Mouse (Mus musculus) lung, embryonic 15.5 days (tissue): ENCODE data around the gene Faah. TPM values are rescaled to one million over a fixed set of nuclear protein-coding genes. Genes with fewer than 3 reads are reported as not detected.

ENCODE experiments used
- ATAC-seq: fragments of 200-750 bp; cut with Nextera tagmentation; 2 replicates; pipeline ENCODE4 v1.8.0; 2017; ENCODE audit warnings: moderate number of reproducible peaks, borderline replicate concordance; ENCODE audit not compliant: low FRiP score, low TSS enrichment; ENCODE audit errors: extremely low read depth
- H3K27ac ChIP-seq: fragments of 300-500 bp; sonication (generic); 2 replicates; pipeline ENCODE4 v1.5.1; 2015; ENCODE audit warnings: moderate library complexity, mild to moderate bottlenecking, inconsistent platforms
- H3K27me3 ChIP-seq: fragments of 300-500 bp; sonication (generic); 2 replicates; pipeline ENCODE4 v1.6.1; 2015; ENCODE audit warnings: inconsistent platforms
- H3K36me3 ChIP-seq: fragments of 300-500 bp; sonication (generic); 2 replicates; pipeline ENCODE4 v1.6.1; 2015; ENCODE audit warnings: inconsistent platforms
- H3K4me1 ChIP-seq: fragments of 300-500 bp; sonication (generic); 2 replicates; pipeline ENCODE4 v1.6.1; 2015; ENCODE audit warnings: inconsistent platforms
- H3K4me2 ChIP-seq: fragments of 300-500 bp; sonication (generic); 2 replicates; pipeline ENCODE4 v1.6.1; 2015; ENCODE audit warnings: inconsistent platforms, mild to moderate bottlenecking, moderate library complexity
- H3K4me3 ChIP-seq: fragments of 300-500 bp; sonication (generic); 2 replicates; pipeline ENCODE4 v1.5.1; 2015; ENCODE audit warnings: mild to moderate bottlenecking, inconsistent platforms
- H3K9ac ChIP-seq: fragments of 300-500 bp; sonication (generic); 2 replicates; pipeline ENCODE4 v1.6.1; 2015; ENCODE audit warnings: inconsistent platforms
- H3K9me3 ChIP-seq: fragments of 300-500 bp; sonication (generic); 2 replicates; pipeline ENCODE4 v1.6.1; 2016; ENCODE audit warnings: inconsistent platforms
- WGBS: fragments of 180-500 bp; shearing (Covaris S2); methylation state at CpG from one replicate; pipeline ENCODE4 v1.1.7; 2015; 5-methylcytosine and 5-hydroxymethylcytosine counted together
- polyA plus RNA-seq: library from polyadenylated mRNA; unstranded; fragments of >200 nt; fragmentation: Nextera tagmentation; extraction: Ambion mirVana; gene quantifications from 2 replicates; pipeline ENCODE4 v1.2.1, GENCODE M21; 2015

Faah gene
- polyA plus RNA-seq, 1 experiment from 2014 or later: 10.2 TPM

GRCm38 (mm10) chr4:115964446-115964845, 53.3 kb downstream of the Faah start:
- 18% methylated on average over 5 of the region's 5 CpGs for WGBS
- H3K27me3 ChIP-seq: peaks cover 90% of the 10 kb centered on the region
- ATAC-seq: no peak

GRCm38 (mm10) chr4:115963751-115964150, 54.0 kb downstream of the Faah start:
- Histone ChIP-seq H3K4me3 (no peak overlapping the region), H3K27me3 (peaks cover 85% of the 10 kb centered on the region), H3K9ac (no peak overlapping the region), H3K36me3 (no peaks in the 10 kb centered on the region), H3K9me3 (no peaks in the 10 kb centered on the region), H3K4me2 (peak overlapping the region; percentile 94), H3K27ac (no peak overlapping the region), H3K4me1 (peaks cover 18% of the 10 kb centered on the region)
- WGBS: 26% methylated on average over 6 of the region's 6 CpGs
- no peak for ATAC-seq

More at GRCm38 (mm10) chr4:115964446-115964845, 53.3 kb downstream of the Faah start:
- Histone ChIP-seq H3K9ac (no peak overlapping the region), H3K27ac (no peak overlapping the region), H3K4me2 (no peak overlapping the region), H3K4me1 (peaks cover 18% of the 10 kb centered on the region), H3K36me3 (no peaks in the 10 kb centered on the region), H3K4me3 (no peak overlapping the region), H3K9me3 (no peaks in the 10 kb centered on the region)

- ATAC-seq: peak; percentile 83; the same call in 1 of the 2 replicates
Measured at GRCm38 (mm10) chr4:115962671-115963412, 54.9 kb downstream of the Faah start.

GRCm38 (mm10) chr4:115961991-115962390, 55.7 kb downstream of the Faah start:
- H3K9ac ChIP-seq: no peak overlapping the region
- H3K27me3 ChIP-seq: peaks cover 77% of the 10 kb centered on the region
- H3K9me3 ChIP-seq: no peaks in the 10 kb centered on the region
- no peak overlapping the region for H3K4me3 ChIP-seq
- H3K4me2 ChIP-seq: peak overlapping the region; percentile 94; the same call in 1 of the 2 replicates
- peaks cover 18% of the 10 kb centered on the region for H3K4me1 ChIP-seq
- ATAC-seq: no peak
- 12% methylated on average over 7 of the region's 7 CpGs for WGBS
- no peaks in the 10 kb centered on the region for H3K36me3 ChIP-seq
- H3K27ac ChIP-seq: no peak overlapping the region

More at GRCm38 (mm10) chr4:115962671-115963412, 54.9 kb downstream of the Faah start:
- Histone ChIP-seq H3K36me3 (no peaks in the 10 kb centered on the region), H3K4me1 (peaks cover 18% of the 10 kb centered on the region), H3K27ac (no peak overlapping the region), H3K4me3 (peak overlapping the region; percentile 71), H3K27me3 (peaks cover 78% of the 10 kb centered on the region), H3K4me2 (peak overlapping the region; percentile 94), H3K9ac (peak overlapping the region; percentile 80), H3K9me3 (no peaks in the 10 kb centered on the region)
- under 1% methylated on average over 79 of the region's 79 CpGs for WGBS

- no peak overlapping the region for H3K9ac ChIP-seq
- no peak overlapping the region for H3K27ac ChIP-seq
- H3K9me3 ChIP-seq: no peaks in the 10 kb centered on the region
- no peak overlapping the region for H3K4me3 ChIP-seq
- H3K4me2 ChIP-seq: no peak overlapping the region
- H3K36me3 ChIP-seq: no peaks in the 10 kb centered on the region
- ATAC-seq: no peak
- peaks cover 83% of the 10 kb centered on the region for H3K27me3 ChIP-seq
- peaks cover 18% of the 10 kb centered on the region for H3K4me1 ChIP-seq
Measured at GRCm38 (mm10) chr4:115959546-115959945, 58.2 kb downstream of the Faah start.

- no peak overlapping the region for H3K27ac ChIP-seq
- H3K4me3 ChIP-seq: no peak overlapping the region
- H3K4me1 ChIP-seq: no peaks in the 10 kb centered on the region
- H3K9ac ChIP-seq: no peak overlapping the region
- no peaks in the 10 kb centered on the region for H3K36me3 ChIP-seq
- H3K27me3 ChIP-seq: peaks cover 84% of the 10 kb centered on the region
- H3K9me3 ChIP-seq: no peaks in the 10 kb centered on the region
- no peak overlapping the region for H3K4me2 ChIP-seq
- WGBS: 9% methylated on average over 3 of the region's 3 CpGs
- ATAC-seq: no peak
Measured at GRCm38 (mm10) chr4:115955494-115955775, 62.3 kb downstream of the Faah start.

- WGBS: 4% methylated on average over 19 of the region's 19 CpGs
- H3K4me2 ChIP-seq: 0 out of 2 replicates have a peak overlapping the region, but pooled peaks have one; percentile 18
Measured at GRCm38 (mm10) chr4:115954656-115955493, 62.9 kb downstream of the Faah start.

GRCm38 (mm10) chr4:115953559-115953958, 64.2 kb downstream of the Faah start:
- H3K4me3 ChIP-seq: no peak overlapping the region
- H3K9ac ChIP-seq: no peak overlapping the region
- no peak overlapping the region for H3K27ac ChIP-seq
- H3K4me1 ChIP-seq: no peaks in the 10 kb centered on the region
- H3K36me3 ChIP-seq: no peaks in the 10 kb centered on the region
- peaks cover 90% of the 10 kb centered on the region for H3K27me3 ChIP-seq
- no peak overlapping the region for H3K4me2 ChIP-seq
- WGBS: 19% methylated on average over 5 of the region's 5 CpGs
- no peaks in the 10 kb centered on the region for H3K9me3 ChIP-seq
- ATAC-seq: no peak

More at GRCm38 (mm10) chr4:115954656-115955493, 62.9 kb downstream of the Faah start:
- Histone ChIP-seq H3K27me3 (peaks cover 84% of the 10 kb centered on the region), H3K4me1 (no peaks in the 10 kb centered on the region), H3K9ac (no peak overlapping the region), H3K27ac (no peak overlapping the region), H3K4me3 (no peak overlapping the region), H3K9me3 (no peaks in the 10 kb centered on the region), H3K36me3 (no peaks in the 10 kb centered on the region)
- no peak for ATAC-seq

- Histone ChIP-seq H3K4me2 (no peak overlapping the region), H3K4me1 (no peaks in the 10 kb centered on the region), H3K4me3 (no peak overlapping the region), H3K9ac (no peak overlapping the region), H3K9me3 (no peaks in the 10 kb centered on the region), H3K27ac (no peak overlapping the region), H3K36me3 (no peaks in the 10 kb centered on the region), H3K27me3 (peaks cover 94% of the 10 kb centered on the region)
- WGBS: 16% methylated on average over 6 of the region's 6 CpGs
- no peak for ATAC-seq
Measured at GRCm38 (mm10) chr4:115952758-115953157, 65.0 kb downstream of the Faah start.

GRCm38 (mm10) chr4:115943669-115944314, 73.9 kb downstream of the Faah start:
- H3K36me3 ChIP-seq: no peaks in the 10 kb centered on the region
- under 1% methylated on average over 40 of the region's 41 CpGs for WGBS
- no peaks in the 10 kb centered on the region for H3K9me3 ChIP-seq
- H3K4me3 ChIP-seq: no peak overlapping the region
- H3K4me1 ChIP-seq: peaks cover 14% of the 10 kb centered on the region
- no peak for ATAC-seq
- H3K4me2 ChIP-seq: no peak overlapping the region
- no peak overlapping the region for H3K27ac ChIP-seq
- peaks cover 98% of the 10 kb centered on the region for H3K27me3 ChIP-seq
- no peak overlapping the region for H3K9ac ChIP-seq

GRCm38 (mm10) chr4:115941242-115941820, 76.4 kb downstream of the Faah start:
- 5% methylated on average over 8 of the region's 9 CpGs for WGBS
- no peaks in the 10 kb centered on the region for H3K36me3 ChIP-seq
- no peak overlapping the region for H3K4me2 ChIP-seq
- ATAC-seq: no peak
- H3K9me3 ChIP-seq: no peaks in the 10 kb centered on the region
- peaks cover 19% of the 10 kb centered on the region for H3K4me1 ChIP-seq
- H3K27me3 ChIP-seq: peaks cover 100% of the 10 kb centered on the region
- H3K27ac ChIP-seq: no peak overlapping the region
- H3K4me3 ChIP-seq: no peak overlapping the region
- H3K9ac ChIP-seq: no peak overlapping the region
